Mouse (Mus musculus) bone marrow, adult 2 months (tissue): ENCODE results near the gene Ccm2l.

Source experiments
- CTCF ChIP-seq: fragments of 200-500 bp; IDR thresholded peaks from 2 replicates; pipeline ENCODE4 v1.5.1; 2011; ENCODE audit warnings: low read length, control low read depth; ENCODE audit not compliant: control insufficient read depth, insufficient read depth
- POLR2A ChIP-seq: fragments of 200-500 bp; IDR thresholded peaks from 2 replicates; pipeline ENCODE4 v1.6.1; 2011; ENCODE audit warnings: low read depth, mild to moderate bottlenecking, control low read depth, low read length, borderline replicate concordance; ENCODE audit not compliant: control insufficient read depth

GRCm38 (mm10) chr2:153086166-153086565 lies 20.4 kb downstream of the Ccm2l start:
- no peak for TF ChIP-seq CTCF
- TF ChIP-seq POLR2A, result no peak
